Comparison of ENCODE assay signal across 15 mouse cellular contexts in genomic region chr9:106195693-106196092, GRCm38 (mm10). TPM values are rescaled to one million over a fixed set of nuclear protein-coding genes. Genes with fewer than 3 reads are reported as not detected.
DNase-seq lines count a peak whose midpoint lies in the region; ATAC-seq and TF ChIP-seq lines count a peak whose summit lies in the region.
"Had no signal": no experiment of that assay in that cellular context is flagged by ENCODE, and none has a peak within 500 bp of the region (broad histone marks: within the 10 kb centered on the region; RNA-seq: fewer than 3 reads in every experiment).

No protein-coding gene starts in this region.

- H3K4me1 ChIP-seq in forebrain, postnatal 0 days (ENCODE audit: insufficient read depth), result no peaks in the 10 kb centered on the region
- peaks cover 11% of the 10 kb centered on the region for H3K4me1 ChIP-seq in forebrain, embryonic 15.5 days
- H3K4me1 ChIP-seq in midbrain, embryonic 11.5 days (ENCODE audit: control insufficient read depth, insufficient read depth, low read length), result peaks cover 16% of the 10 kb centered on the region
- H3K4me1 ChIP-seq in midbrain, embryonic 10.5 days, result peaks cover 41% of the 10 kb centered on the region
- no peaks in the 10 kb centered on the region; the same call in 1 of the 2 replicates for H3K4me1 ChIP-seq in midbrain, postnatal 0 days (ENCODE audit: insufficient read depth, low read length)
- H3K4me1 ChIP-seq in liver, embryonic 11.5 days (replicated peaks; ENCODE audit: control insufficient read depth, insufficient read depth, low read length), result peaks cover 11% of the 10 kb centered on the region; the same call in 1 of the 2 replicates

- ATAC-seq in forebrain, postnatal 0 days, result no peak
- no peak for ATAC-seq in forebrain, embryonic 15.5 days (replicated peaks)
- ATAC-seq in midbrain, embryonic 11.5 days (ENCODE audit: low FRiP score), result no peak
- 0 out of 2 replicates have a peak, but pooled peaks have one; percentile 43 for ATAC-seq in midbrain, postnatal 0 days (ENCODE audit: low FRiP score)
- ATAC-seq in liver, embryonic 11.5 days (replicated peaks; ENCODE audit: low FRiP score), result no peak
- ATAC-seq: intestine, postnatal 0 days had no signal

- H3K27me3 ChIP-seq in forebrain, postnatal 0 days (ENCODE audit: insufficient read depth, low read length), result no peaks in the 10 kb centered on the region
- peaks cover 7% of the 10 kb centered on the region; the same call in 1 of the 2 replicates for H3K27me3 ChIP-seq in forebrain, embryonic 15.5 days
- no peaks in the 10 kb centered on the region for H3K27me3 ChIP-seq in midbrain, embryonic 11.5 days (ENCODE audit: control insufficient read depth, insufficient read depth, low read length)
- H3K27me3 ChIP-seq in midbrain, embryonic 10.5 days (ENCODE audit: low read depth, poor library complexity, severe bottlenecking), result peaks cover 8% of the 10 kb centered on the region; the same call in 1 of the 2 replicates
- H3K27me3 ChIP-seq in midbrain, postnatal 0 days (ENCODE audit: insufficient read depth, low read length), result no peaks in the 10 kb centered on the region
- H3K27me3 ChIP-seq in liver, embryonic 11.5 days (replicated peaks; ENCODE audit: control insufficient read depth, insufficient read depth, low read length), result no peaks in the 10 kb centered on the region
- H3K27me3 ChIP-seq: heart, embryonic 15.5 days; limb, embryonic 13.5 days had no signal

- TF ChIP-seq CTCF in forebrain, postnatal 0 days (IDR thresholded peaks at IDR 0.05; ENCODE audit: low read depth), result no peak
- peak; percentile 52 for TF ChIP-seq CTCF in midbrain, postnatal 0 days (IDR thresholded peaks at IDR 0.05)

- no peak overlapping the region for H3K9ac ChIP-seq in forebrain, postnatal 0 days
- no peak overlapping the region for H3K9ac ChIP-seq in forebrain, embryonic 15.5 days (replicated peaks)
- no peak overlapping the region for H3K9ac ChIP-seq in midbrain, embryonic 11.5 days (ENCODE audit: low read length)
- H3K9ac ChIP-seq in midbrain, postnatal 0 days (replicated peaks; ENCODE audit: low read length, poor library complexity, severe bottlenecking), result no peak overlapping the region; the same call in 1 of the 2 replicates
- H3K9ac ChIP-seq in liver, embryonic 11.5 days (ENCODE audit: low read depth, low read length), result no peak overlapping the region
- H3K9ac ChIP-seq: heart, embryonic 15.5 days; limb, embryonic 13.5 days had no signal

- peaks cover 17% of the 10 kb centered on the region for H3K36me3 ChIP-seq in forebrain, postnatal 0 days (ENCODE audit: insufficient read depth)
- peaks cover 12% of the 10 kb centered on the region for H3K36me3 ChIP-seq in forebrain, embryonic 15.5 days
- peaks cover 9% of the 10 kb centered on the region; the same call in 1 of the 2 replicates for H3K36me3 ChIP-seq in midbrain, embryonic 11.5 days (ENCODE audit: control insufficient read depth, insufficient read depth, low read length)
- peaks cover 69% of the 10 kb centered on the region for H3K36me3 ChIP-seq in midbrain, embryonic 10.5 days
- H3K36me3 ChIP-seq in midbrain, postnatal 0 days (ENCODE audit: insufficient read depth, low read length), result peaks cover 11% of the 10 kb centered on the region
- H3K36me3 ChIP-seq in liver, embryonic 11.5 days (ENCODE audit: control insufficient read depth, insufficient read depth, low read length), result peaks cover 15% of the 10 kb centered on the region

- DNase-seq in forebrain, postnatal 0 days, result peak; percentile 56
- no peak for DNase-seq in midbrain, embryonic 11.5 days (ENCODE audit: low spot score, missing footprints)
- no peak for DNase-seq in midbrain, embryonic 10.5 days (ENCODE audit: low spot score)
- peak; percentile 78 to 84 for DNase-seq in cerebellum, postnatal 25 days
- peak; percentile 85 for DNase-seq in midbrain, postnatal 0 days (ENCODE audit: low spot score)
- DNase-seq in ovary, postnatal 10 days (ENCODE audit: low spot score), result no peak
- DNase-seq in liver, embryonic 11.5 days (ENCODE audit: low spot score), result no peak
- DNase-seq: adrenal gland, postnatal 14 days; kidney, postnatal 4 days; lung, adult 2 months; thymus, adult 2 months had no signal

- H3K9me3 ChIP-seq in forebrain, postnatal 0 days (ENCODE audit: low read length), result no peaks in the 10 kb centered on the region
- no peaks in the 10 kb centered on the region for H3K9me3 ChIP-seq in forebrain, embryonic 15.5 days
- H3K9me3 ChIP-seq in midbrain, embryonic 11.5 days (ENCODE audit: control insufficient read depth, low read length), result no peaks in the 10 kb centered on the region
- H3K9me3 ChIP-seq in midbrain, embryonic 10.5 days (replicated peaks), result no peaks in the 10 kb centered on the region
- H3K9me3 ChIP-seq in midbrain, postnatal 0 days (ENCODE audit: low read length), result no peaks in the 10 kb centered on the region
- no peaks in the 10 kb centered on the region for H3K9me3 ChIP-seq in liver, embryonic 11.5 days (ENCODE audit: control insufficient read depth, low read length)
- H3K9me3 ChIP-seq: heart, embryonic 15.5 days; limb, embryonic 13.5 days had no signal

- H3K27ac ChIP-seq in forebrain, postnatal 0 days (ENCODE audit: low read depth, low read length), result 0 out of 2 replicates have a peak overlapping the region, but pooled peaks have one; percentile 2
- H3K27ac ChIP-seq in forebrain, embryonic 15.5 days (replicated peaks), result no peak overlapping the region
- peak overlapping the region; percentile 20; the same call in 1 of the 2 replicates for H3K27ac ChIP-seq in midbrain, embryonic 11.5 days (ENCODE audit: low read depth, low read length)
- H3K27ac ChIP-seq in midbrain, embryonic 10.5 days (replicated peaks), result no peak overlapping the region
- peak overlapping the region; percentile 47; the same call in 1 of the 2 replicates for H3K27ac ChIP-seq in midbrain, postnatal 0 days (ENCODE audit: low read depth, low read length)
- H3K27ac ChIP-seq in liver, embryonic 11.5 days (ENCODE audit: low read depth, low read length), result no peak overlapping the region
- H3K27ac ChIP-seq: heart, embryonic 15.5 days; limb, embryonic 13.5 days had no signal

- H3K4me3 ChIP-seq in forebrain, postnatal 0 days (ENCODE audit: low read depth, low read length), result no peak overlapping the region
- no peak overlapping the region for H3K4me3 ChIP-seq in forebrain, embryonic 15.5 days
- no peak overlapping the region for H3K4me3 ChIP-seq in midbrain, embryonic 11.5 days (ENCODE audit: low read depth, low read length)
- H3K4me3 ChIP-seq in midbrain, embryonic 10.5 days, result no peak overlapping the region
- no peak overlapping the region for H3K4me3 ChIP-seq in midbrain, postnatal 0 days (ENCODE audit: low read depth, low read length)
- no peak overlapping the region for H3K4me3 ChIP-seq in liver, embryonic 11.5 days (ENCODE audit: low read depth, low read length)
- H3K4me3 ChIP-seq: heart, embryonic 15.5 days; limb, embryonic 13.5 days had no signal

- WGBS in forebrain, postnatal 0 days, result 75% methylated on average over 8 of the region's 8 CpGs
- 80% methylated on average over 8 of the region's 8 CpGs for WGBS in forebrain, embryonic 15.5 days
- WGBS in midbrain, embryonic 11.5 days, result 86% methylated on average over 8 of the region's 8 CpGs
- whole genome bisulfite sequencing in midbrain, embryonic 10.5 days, result 92% methylated on average over 8 of the region's 8 CpGs
- 56% methylated on average over 8 of the region's 8 CpGs for WGBS in midbrain, postnatal 0 days
- WGBS in liver, embryonic 11.5 days, result 92% methylated on average over 8 of the region's 8 CpGs

- no peak overlapping the region for H3K4me2 ChIP-seq in forebrain, postnatal 0 days (ENCODE audit: low read depth)
- no peak overlapping the region for H3K4me2 ChIP-seq in forebrain, embryonic 15.5 days (replicated peaks)
- no peak overlapping the region for H3K4me2 ChIP-seq in midbrain, embryonic 11.5 days
- no peak overlapping the region for H3K4me2 ChIP-seq in midbrain, postnatal 0 days (ENCODE audit: low read depth, low read length, poor library complexity, severe bottlenecking)
- H3K4me2 ChIP-seq in liver, embryonic 11.5 days, result no peak overlapping the region
- H3K4me2 ChIP-seq: heart, embryonic 15.5 days; limb, embryonic 13.5 days had no signal

RNA-seq across cellular contexts. Expression of gene Ppm1m, which starts 3.9 kb away (rescaled TPM):
- 16.5 and 20.6 TPM in 2 replicates for total RNA-seq in forebrain, postnatal 0 days (2014; rRNA removed)
- 13.7 and 17.7 TPM in 2 replicates for polyA plus RNA-seq in forebrain, postnatal 0 days (2015; fragmentation: Nextera tagmentation; extraction: Ambion mirVana)
- 15.4 and 15.8 TPM in 2 replicates for polyA plus RNA-seq in forebrain, embryonic 15.5 days (2015; fragmentation: Nextera tagmentation; extraction: Ambion mirVana)
- polyA plus RNA-seq in midbrain, embryonic 11.5 days (2014; fragmentation: Nextera tagmentation; extraction: Ambion mirVana), result 23.6 and 26.9 TPM in 2 replicates
- polyA plus RNA-seq in midbrain, embryonic 10.5 days (2016; fragmentation: Nextera tagmentation; extraction: Ambion mirVana), result 46.2 and 52.1 TPM in 2 replicates
- total RNA-seq in midbrain, postnatal 0 days (2014; rRNA removed), result 16.2 and 27.7 TPM in 2 replicates
- 18.5 and 21.3 TPM in 2 replicates for polyA plus RNA-seq in midbrain, postnatal 0 days (2015; fragmentation: Nextera tagmentation; extraction: Ambion mirVana)
- 25.3 and 26.9 TPM in 2 replicates for polyA plus RNA-seq in liver, embryonic 11.5 days (2014; fragmentation: Nextera tagmentation; extraction: Ambion mirVana)

RNA-seq across cellular contexts. Expression of gene Twf2, which starts 7.2 kb away (rescaled TPM):
- 63.1 and 74.6 TPM in 2 replicates for total RNA-seq in forebrain, postnatal 0 days (2014; rRNA removed)
- polyA plus RNA-seq in forebrain, postnatal 0 days (2015; fragmentation: Nextera tagmentation; extraction: Ambion mirVana), result 50.9 and 55.6 TPM in 2 replicates
- 54.8 and 57.3 TPM in 2 replicates for polyA plus RNA-seq in forebrain, embryonic 15.5 days (2015; fragmentation: Nextera tagmentation; extraction: Ambion mirVana)
- 55.6 and 61.4 TPM in 2 replicates for polyA plus RNA-seq in midbrain, embryonic 11.5 days (2014; fragmentation: Nextera tagmentation; extraction: Ambion mirVana)
- polyA plus RNA-seq in midbrain, embryonic 10.5 days (2016; fragmentation: Nextera tagmentation; extraction: Ambion mirVana), result 69.7 and 74.8 TPM in 2 replicates
- 60.1 and 78.3 TPM in 2 replicates for total RNA-seq in midbrain, postnatal 0 days (2014; rRNA removed)
- polyA plus RNA-seq in midbrain, postnatal 0 days (2015; fragmentation: Nextera tagmentation; extraction: Ambion mirVana), result 41.6 and 47.4 TPM in 2 replicates
- polyA plus RNA-seq in liver, embryonic 11.5 days (2014; fragmentation: Nextera tagmentation; extraction: Ambion mirVana), result 58.4 and 61.1 TPM in 2 replicates

RNA-seq across cellular contexts. Expression of gene Wdr82, which starts 25.0 kb away (rescaled TPM):
- total RNA-seq in forebrain, postnatal 0 days (2014; rRNA removed), result 216 and 261 TPM in 2 replicates
- 31.5 and 32.5 TPM in 2 replicates for polyA plus RNA-seq in forebrain, postnatal 0 days (2015; fragmentation: Nextera tagmentation; extraction: Ambion mirVana)
- 38.1 and 41.5 TPM in 2 replicates for polyA plus RNA-seq in forebrain, embryonic 15.5 days (2015; fragmentation: Nextera tagmentation; extraction: Ambion mirVana)
- polyA plus RNA-seq in midbrain, embryonic 11.5 days (2014; fragmentation: Nextera tagmentation; extraction: Ambion mirVana), result 30.2 and 32.6 TPM in 2 replicates
- polyA plus RNA-seq in midbrain, embryonic 10.5 days (2016; fragmentation: Nextera tagmentation; extraction: Ambion mirVana), result 23.4 and 29.3 TPM in 2 replicates
- 245 and 261 TPM in 2 replicates for total RNA-seq in midbrain, postnatal 0 days (2014; rRNA removed)
- polyA plus RNA-seq in midbrain, postnatal 0 days (2015; fragmentation: Nextera tagmentation; extraction: Ambion mirVana), result 30.6 and 31.7 TPM in 2 replicates
- 18.8 TPM in 2 replicates for polyA plus RNA-seq in liver, embryonic 11.5 days (2014; fragmentation: Nextera tagmentation; extraction: Ambion mirVana)

RNA-seq across cellular contexts. Expression of gene Tlr9, which starts 26.7 kb away (rescaled TPM):
- total RNA-seq in forebrain, postnatal 0 days (2014; rRNA removed), result 0.08 and 0.14 TPM in 2 replicates
- 0.04 TPM in 1 of 2 replicates, not detected in the other for polyA plus RNA-seq in forebrain, postnatal 0 days (2015; fragmentation: Nextera tagmentation; extraction: Ambion mirVana)
- polyA plus RNA-seq in forebrain, embryonic 15.5 days (2015; fragmentation: Nextera tagmentation; extraction: Ambion mirVana), result not detected in 2 replicates
- 0.15 TPM in 1 of 2 replicates, not detected in the other for polyA plus RNA-seq in midbrain, embryonic 11.5 days (2014; fragmentation: Nextera tagmentation; extraction: Ambion mirVana)
- 0.05 TPM in 1 of 2 replicates, not detected in the other for polyA plus RNA-seq in midbrain, embryonic 10.5 days (2016; fragmentation: Nextera tagmentation; extraction: Ambion mirVana)
- total RNA-seq in midbrain, postnatal 0 days (2014; rRNA removed), result 0.49 and 0.85 TPM in 2 replicates
- polyA plus RNA-seq in midbrain, postnatal 0 days (2015; fragmentation: Nextera tagmentation; extraction: Ambion mirVana), result 0.07 and 0.16 TPM in 2 replicates
- polyA plus RNA-seq in liver, embryonic 11.5 days (2014; fragmentation: Nextera tagmentation; extraction: Ambion mirVana), result not detected in 2 replicates

RNA-seq across cellular contexts. Expression of gene Glyctk, which starts 37.8 kb away (rescaled TPM):
- 2.0 and 3.0 TPM in 2 replicates for total RNA-seq in forebrain, postnatal 0 days (2014; rRNA removed)
- polyA plus RNA-seq in forebrain, postnatal 0 days (2015; fragmentation: Nextera tagmentation; extraction: Ambion mirVana), result 1.1 TPM in 2 replicates
- polyA plus RNA-seq in forebrain, embryonic 15.5 days (2015; fragmentation: Nextera tagmentation; extraction: Ambion mirVana), result 2.9 and 3.2 TPM in 2 replicates
- polyA plus RNA-seq in midbrain, embryonic 11.5 days (2014; fragmentation: Nextera tagmentation; extraction: Ambion mirVana), result 5.6 and 6.3 TPM in 2 replicates
- 5.0 and 8.4 TPM in 2 replicates for polyA plus RNA-seq in midbrain, embryonic 10.5 days (2016; fragmentation: Nextera tagmentation; extraction: Ambion mirVana)
- total RNA-seq in midbrain, postnatal 0 days (2014; rRNA removed), result 0.66 and 0.94 TPM in 2 replicates
- 0.75 and 0.90 TPM in 2 replicates for polyA plus RNA-seq in midbrain, postnatal 0 days (2015; fragmentation: Nextera tagmentation; extraction: Ambion mirVana)
- 12.4 and 15.7 TPM in 2 replicates for polyA plus RNA-seq in liver, embryonic 11.5 days (2014; fragmentation: Nextera tagmentation; extraction: Ambion mirVana)

Comparison
In these comparisons a context has a peak if more than half of its experiments do, and no peak if none do; other contexts are left out.
1. DNase-seq: peak in forebrain, postnatal 0 days (single experiment), cerebellum, postnatal 25 days (2 of 2) and midbrain, postnatal 0 days (single experiment); none in midbrain, embryonic 11.5 days (single experiment), midbrain, embryonic 10.5 days (single experiment), ovary, postnatal 10 days (single experiment) and liver, embryonic 11.5 days (single experiment).
2. H3K27ac ChIP-seq: peak in forebrain, postnatal 0 days (single experiment), midbrain, embryonic 11.5 days (single experiment) and midbrain, postnatal 0 days (single experiment); none in forebrain, embryonic 15.5 days (single experiment), midbrain, embryonic 10.5 days (single experiment) and liver, embryonic 11.5 days (single experiment).